Mouse (Mus musculus) layer of hippocampus, adult 6 months (tissue): ENCODE data around the gene Nipsnap2. TPM values are rescaled to one million over a fixed set of nuclear protein-coding genes. Genes with fewer than 3 reads are reported as not detected.

Source experiments
- long read RNA-seq, 2 experiments: library from polyadenylated mRNA; unstranded; transcript quantifications; one replicate each; pipeline ENCODE4 v2.0.0; 2019 to 2020
- polyA plus RNA-seq: library from polyadenylated mRNA; unstranded; fragments of <200 nt; fragmentation: Nextera tagmentation; gene quantifications from 2 replicates; pipeline ENCODE4 v1.2.3, GENCODE M21; 2021

Gene Nipsnap2
- polyA plus RNA-seq = 153 and 202 TPM in 2 replicates
- long read RNA-seq, experiment 1, transcript Nipsnap2-201 (10 exons, 2,112 nt) = major isoform, 144 of 257 reads
- long read RNA-seq, experiment 1, partial matches to known transcripts = 107 of 257 reads
- long read RNA-seq, experiment 1, other reads (novel, unspliced or antisense) = 2 of 257 reads
- long read RNA-seq, experiment 2, transcript Nipsnap2-204 (3 exons, 871 nt) = minor isoform, 5 of 565 reads
- long read RNA-seq, experiment 2, transcript Nipsnap2-201 (10 exons, 2,112 nt) = major isoform, 533 of 565 reads
- long read RNA-seq, experiment 2, partial matches to known transcripts = 8 of 565 reads
- long read RNA-seq, experiment 2, other reads (novel, unspliced or antisense) = 16 of 565 reads

GRCm38 (mm10) chr5:129724834-129725773 is at the start of gene Nipsnap2:
Gene Nipsnap2 (plus strand): TSS chr5:129725063.

DNA sequence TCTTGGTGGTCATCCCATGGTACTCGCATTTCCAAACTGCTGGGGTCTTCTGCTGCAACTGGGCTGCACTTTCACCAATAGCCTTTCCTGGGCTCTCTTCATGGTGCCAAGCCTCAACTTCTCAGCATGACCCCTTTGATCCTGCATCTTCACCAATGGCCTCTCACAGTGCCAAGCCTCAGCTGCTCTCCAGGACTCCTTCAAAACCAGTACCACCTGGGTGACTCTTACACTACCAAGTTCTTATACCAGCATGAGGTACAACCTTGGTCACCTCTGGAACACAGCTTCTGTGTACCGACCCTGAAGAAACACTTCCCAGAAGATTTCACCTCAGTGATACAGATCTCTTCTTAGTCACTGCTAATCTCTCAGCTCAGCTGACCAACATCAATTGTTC is 16.5 kb upstream of the Nipsnap2 start, which contains the start of gene Sept14:
TSS of gene Sept14 (minus strand) at position 101 of the 400 bp plus-strand sequence.

GRCm38 (mm10) chr5:129715326-129715861 is 9.5 kb upstream of the Nipsnap2 start, which contains the start of gene Mrps17:
Gene Mrps17 (plus strand): TSS chr5:129715497.

DNA sequence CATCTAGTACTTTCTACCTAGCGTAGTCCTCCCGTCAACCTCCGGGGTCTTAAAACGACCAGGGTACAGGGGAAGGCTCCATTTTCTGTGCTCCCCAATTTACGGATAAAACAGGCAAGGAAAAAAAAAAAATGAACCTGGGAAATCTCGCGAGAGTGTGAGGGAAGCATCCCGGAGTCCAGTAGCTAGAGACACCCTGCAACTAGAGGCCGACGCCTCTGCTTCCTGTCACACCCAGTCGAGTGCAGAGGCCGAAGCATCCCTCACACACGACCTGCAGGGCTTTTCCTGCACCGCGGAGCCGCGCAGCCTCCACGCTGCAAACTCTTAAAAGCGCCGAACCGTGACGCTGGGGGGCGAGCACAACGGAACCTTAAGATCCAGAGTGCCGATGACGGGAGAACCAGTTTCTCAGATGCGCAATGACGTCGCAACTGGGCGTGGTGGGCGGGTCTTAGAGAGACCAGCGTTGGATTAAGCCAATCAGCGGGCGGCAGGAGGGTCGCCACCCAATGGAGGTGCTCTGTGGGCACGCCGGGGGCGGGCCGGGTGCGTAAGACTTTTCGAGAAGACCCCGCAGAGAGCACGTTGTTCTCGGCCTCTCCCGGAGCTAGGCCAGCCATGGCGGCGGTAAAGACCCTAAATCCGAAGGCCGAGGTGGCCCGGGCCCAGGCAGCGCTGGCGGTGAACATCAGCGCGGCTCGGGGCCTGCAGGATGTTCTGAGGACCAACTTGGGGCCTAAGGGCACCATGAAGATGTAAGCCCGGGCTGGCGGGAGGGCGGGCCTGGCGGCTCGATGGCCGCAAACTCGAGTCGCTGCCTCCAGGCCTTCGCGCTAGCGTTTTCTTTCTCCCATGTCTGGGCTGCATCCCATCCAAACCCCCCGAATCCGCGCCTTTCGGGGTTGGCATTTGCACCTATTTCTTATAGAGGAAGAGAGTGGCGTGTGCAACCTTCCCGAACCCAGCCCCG is 62.2 kb downstream of the Nipsnap2 start, which contains the start of gene Psph:
TSS of gene Psph (minus strand) at position 632 of the 973 bp plus-strand sequence.

Other genes with a start within 250 kb of the Nipsnap2 start
- gene Sfswap, start 223.8 kb upstream of the Nipsnap2 start, polyA plus RNA-seq = 11.9 and 13.4 TPM in 2 replicates
- gene Mmp17, start 140.9 kb upstream of the Nipsnap2 start, polyA plus RNA-seq = 8.6 and 9.6 TPM in 2 replicates
- gene Zfp11, start 55.0 kb upstream of the Nipsnap2 start, polyA plus RNA-seq = 2.9 and 3.4 TPM in 2 replicates
- not detected in 2 replicates for gene Sept14, start 16.6 kb upstream of the Nipsnap2 start, polyA plus RNA-seq
- gene Mrps17, start 9.6 kb upstream of the Nipsnap2 start, polyA plus RNA-seq = 221 and 233 TPM in 2 replicates
- 49.6 and 53.3 TPM in 2 replicates for gene Psph, start 62.4 kb downstream of the Nipsnap2 start, polyA plus RNA-seq
- 17.6 and 18.9 TPM in 2 replicates for gene Sumf2, start 121.9 kb downstream of the Nipsnap2 start, polyA plus RNA-seq
- 2,015 and 2,200 TPM in 2 replicates for gene Chchd2, start 162.4 kb downstream of the Nipsnap2 start, polyA plus RNA-seq
- gene Zbed5, start 170.7 kb downstream of the Nipsnap2 start, polyA plus RNA-seq = 6.1 and 7.3 TPM in 2 replicates
- gene Phkg1, start 173.5 kb downstream of the Nipsnap2 start, polyA plus RNA-seq = 7.8 and 7.9 TPM in 2 replicates
- 3.6 and 7.0 TPM in 2 replicates for gene Nupr1l, start 183.5 kb downstream of the Nipsnap2 start, polyA plus RNA-seq
- gene Vkorc1l1, start 216.9 kb downstream of the Nipsnap2 start, polyA plus RNA-seq = 6.3 and 8.5 TPM in 2 replicates